Mouse (Mus musculus) ovary, postnatal 14 days (tissue): ENCODE results near the gene Sgip1.
A peak's percentile ranks its signal among the peaks of the same experiment; 100 is the strongest.

Experiments used
- DNase-seq: peaks from one replicate; pipeline ENCODE4 v3.0.0; 2022; ENCODE audit warnings: low spot score

Gene Sgip1

DNA sequence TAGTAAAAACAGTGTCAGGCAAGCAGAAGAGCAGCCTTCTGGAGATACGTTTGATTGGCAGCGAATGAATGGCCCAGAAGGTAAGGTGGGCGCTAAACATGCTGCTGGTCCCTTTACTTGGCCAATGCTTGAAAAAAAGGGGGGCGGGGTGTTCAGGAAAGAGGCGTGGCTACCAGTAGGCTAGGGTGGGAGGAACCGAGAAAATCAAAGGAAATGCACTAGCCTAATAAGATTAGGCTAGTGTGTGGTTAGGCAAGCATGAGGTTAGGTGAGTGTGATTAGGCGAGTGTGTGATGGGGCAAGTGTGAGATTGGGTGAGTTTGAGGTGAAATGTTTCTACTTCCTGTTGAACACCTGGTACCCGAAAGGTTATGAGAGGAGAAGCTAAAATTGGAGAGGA, at the start of gene Sgip1:
TSS of gene Sgip1 (plus strand) at position 11 of the 400 bp plus-strand sequence.
- DNase-seq: no peak

DNA sequence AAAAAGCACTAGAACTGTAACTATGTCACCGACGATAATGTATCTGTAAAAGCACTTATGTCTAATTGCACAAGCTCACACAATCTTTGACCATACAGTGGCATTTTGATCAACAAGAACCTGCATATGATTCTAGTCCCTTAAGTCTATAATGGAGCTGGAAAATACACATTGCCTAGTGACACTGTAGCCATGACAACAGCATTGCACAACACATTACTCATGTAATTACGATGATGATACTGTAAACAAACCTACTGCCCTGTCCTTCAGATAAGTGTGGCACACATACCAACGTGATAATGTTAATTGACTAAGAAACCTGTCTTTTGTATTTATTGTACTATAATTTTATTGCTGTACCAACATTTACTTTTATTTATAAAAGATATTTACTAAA, 49.7 kb upstream of the Sgip1 start:
- DNase-seq: no peak

DNA sequence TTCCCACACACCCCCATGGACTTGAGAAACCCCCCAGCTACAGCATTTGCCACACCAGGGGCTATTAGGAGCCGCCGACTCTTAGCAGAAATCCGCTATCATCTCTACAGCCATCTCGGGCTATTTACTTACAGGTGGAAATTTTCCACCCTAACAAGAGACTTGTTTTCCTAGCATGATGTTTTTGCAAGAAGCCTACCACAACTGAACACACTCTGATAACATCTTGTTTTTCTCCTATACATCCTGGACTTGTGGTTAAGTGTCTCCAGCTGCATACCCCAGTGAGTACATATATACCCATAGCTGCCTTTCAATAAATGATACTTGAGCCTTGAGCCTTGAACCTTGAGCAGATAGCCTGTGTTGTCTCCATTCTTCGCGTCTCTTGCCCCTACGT, 43.1 kb upstream of the Sgip1 start:
- DNase-seq: no peak

DNA sequence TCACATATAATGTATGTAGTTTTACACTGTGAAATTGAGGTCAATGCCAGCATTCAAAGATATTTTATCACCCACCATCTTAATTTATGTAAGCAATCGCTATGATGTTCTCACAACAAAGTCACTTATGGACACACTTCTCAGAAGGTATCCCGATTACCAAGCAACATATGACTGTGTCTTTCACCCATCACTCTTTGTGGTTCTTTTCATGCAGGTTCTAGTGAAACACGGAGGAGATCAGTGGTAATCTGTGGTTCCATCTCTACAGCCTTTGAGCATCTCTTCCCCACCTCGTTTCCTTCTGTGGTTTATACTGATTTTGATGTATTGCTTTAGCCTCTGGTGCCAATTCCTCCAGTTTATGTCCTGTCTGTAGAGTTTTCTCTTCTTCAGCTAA, 29.4 kb upstream of the Sgip1 start:
- DNase-seq: no peak

DNA sequence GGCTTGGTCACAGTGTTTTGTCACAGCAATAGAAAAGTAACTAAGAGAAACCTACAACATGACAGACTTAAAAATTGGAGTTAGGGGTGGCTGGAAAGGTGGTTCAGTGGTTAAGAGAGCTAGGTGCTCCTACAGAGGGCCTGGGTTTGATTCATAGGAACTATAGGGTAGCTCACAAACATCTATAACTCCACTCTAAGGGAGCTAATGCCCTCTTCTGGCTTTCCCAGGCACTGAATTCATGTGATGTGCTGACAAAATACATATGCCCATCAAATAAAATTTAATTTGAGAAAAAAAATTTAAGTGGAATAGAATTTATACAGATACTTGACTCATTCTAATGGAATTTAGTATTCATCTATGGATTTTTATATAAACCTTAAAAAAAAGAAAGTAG, 25.6 kb upstream of the Sgip1 start:
- DNase-seq: no peak

DNA sequence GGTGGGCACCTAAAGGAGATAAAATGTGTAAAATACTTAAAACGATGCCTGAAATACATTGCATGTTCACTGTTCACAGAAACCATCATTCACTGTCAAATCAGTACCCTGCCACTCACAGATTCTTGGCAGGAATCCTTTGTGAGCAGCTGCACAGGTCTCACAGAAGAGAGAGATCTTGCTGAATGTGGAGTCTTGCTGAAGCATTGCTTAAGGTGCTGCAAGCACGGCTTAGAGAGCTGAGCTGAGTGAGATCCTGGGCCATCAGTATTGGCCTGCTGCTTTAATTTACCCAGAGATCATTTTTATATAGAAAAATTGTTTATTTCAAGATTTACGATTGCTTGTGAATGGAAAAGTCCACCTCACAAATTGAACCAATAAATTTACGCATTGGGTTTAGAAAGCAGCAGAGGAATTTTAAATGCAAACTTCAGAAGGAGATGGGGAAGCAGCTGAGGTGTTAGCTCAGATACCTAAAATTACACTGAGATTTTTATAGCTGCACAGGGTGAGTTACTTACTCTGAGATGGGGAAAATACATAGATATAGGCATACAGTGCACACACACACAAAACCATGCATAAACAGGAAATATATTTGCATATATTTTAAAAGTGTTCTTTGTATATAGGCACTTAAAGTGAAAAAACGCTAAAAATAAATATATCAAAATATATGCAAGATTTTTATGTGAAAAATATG, 23.8 kb upstream of the Sgip1 start:
- no peak for DNase-seq

DNA sequence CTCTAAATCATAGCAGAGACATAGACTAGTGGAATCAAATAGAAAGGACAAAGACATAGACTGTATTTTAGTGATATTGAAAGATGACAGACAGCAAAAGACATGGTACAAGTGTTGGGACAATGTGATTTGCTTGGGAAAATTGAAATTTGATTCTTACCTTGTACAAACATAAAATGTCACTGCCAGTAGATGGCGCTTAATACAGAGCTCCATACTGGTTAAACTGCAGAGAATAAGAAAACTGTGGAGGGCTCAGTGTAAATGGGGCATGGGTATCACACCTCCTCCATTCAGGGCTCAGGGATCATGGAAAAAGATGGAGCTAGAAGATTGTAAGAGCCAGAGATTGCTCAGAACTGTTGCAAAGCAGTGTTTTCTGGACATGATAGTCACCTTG, 21.6 kb upstream of the Sgip1 start:
- peak; percentile 2 for DNase-seq

DNA sequence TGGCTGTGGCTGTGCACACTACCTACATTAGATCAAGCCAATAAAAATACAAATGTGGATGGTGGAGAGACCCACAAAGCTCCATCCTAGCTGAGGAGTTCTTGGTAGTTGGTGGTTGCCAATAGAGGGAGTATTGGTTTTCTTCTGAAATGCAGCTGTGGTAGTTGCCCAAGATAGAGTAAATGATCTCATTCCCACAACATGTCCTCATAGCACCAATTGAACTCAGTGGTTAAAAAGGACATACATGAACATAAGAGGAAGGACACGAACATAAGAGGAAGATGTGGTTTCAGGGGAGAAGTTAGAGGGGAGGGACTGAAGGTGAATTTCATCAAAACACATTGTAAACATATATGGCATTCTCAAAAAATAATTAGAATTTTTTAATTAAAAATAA, 21.1 kb upstream of the Sgip1 start:
- DNase-seq: no peak

DNA sequence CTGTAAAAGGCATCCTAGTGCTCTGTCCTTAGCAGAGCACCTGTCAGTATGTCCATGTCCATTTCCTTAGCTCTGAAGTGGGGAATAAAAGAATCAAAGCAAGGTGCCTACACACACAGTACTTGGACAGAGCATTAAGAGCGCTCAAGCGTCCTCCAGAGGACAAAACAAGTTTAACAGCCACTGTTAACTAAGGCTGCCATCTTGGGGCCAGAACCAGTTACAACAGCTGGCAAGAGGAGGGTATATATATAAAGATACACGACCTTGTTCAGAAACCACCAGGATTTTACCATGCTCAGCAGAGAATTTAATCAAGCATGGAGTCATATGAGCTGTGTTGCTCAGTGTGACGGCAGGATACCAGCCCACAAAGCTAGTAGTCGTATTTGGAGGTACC, 16.7 kb upstream of the Sgip1 start:
- no peak for DNase-seq

DNA sequence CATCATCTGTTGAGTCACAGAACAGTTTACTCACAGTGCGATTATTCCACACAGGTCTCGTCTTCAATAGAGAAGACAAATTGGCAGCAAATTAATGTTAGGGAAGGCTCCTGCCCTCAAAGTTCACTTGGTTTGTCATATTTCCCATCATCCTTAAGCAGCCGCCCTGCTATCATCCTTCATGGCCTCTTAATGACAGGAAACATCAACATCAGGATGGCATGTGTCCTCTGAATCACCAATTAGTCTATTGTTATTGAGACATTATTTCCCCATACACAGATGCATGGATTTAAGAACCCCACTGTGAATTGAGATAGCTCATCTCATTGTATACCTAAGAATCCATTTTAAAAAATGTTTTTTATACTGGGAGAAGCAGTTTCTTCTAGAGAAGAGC, 10.1 kb upstream of the Sgip1 start:
- DNase-seq: no peak

DNA sequence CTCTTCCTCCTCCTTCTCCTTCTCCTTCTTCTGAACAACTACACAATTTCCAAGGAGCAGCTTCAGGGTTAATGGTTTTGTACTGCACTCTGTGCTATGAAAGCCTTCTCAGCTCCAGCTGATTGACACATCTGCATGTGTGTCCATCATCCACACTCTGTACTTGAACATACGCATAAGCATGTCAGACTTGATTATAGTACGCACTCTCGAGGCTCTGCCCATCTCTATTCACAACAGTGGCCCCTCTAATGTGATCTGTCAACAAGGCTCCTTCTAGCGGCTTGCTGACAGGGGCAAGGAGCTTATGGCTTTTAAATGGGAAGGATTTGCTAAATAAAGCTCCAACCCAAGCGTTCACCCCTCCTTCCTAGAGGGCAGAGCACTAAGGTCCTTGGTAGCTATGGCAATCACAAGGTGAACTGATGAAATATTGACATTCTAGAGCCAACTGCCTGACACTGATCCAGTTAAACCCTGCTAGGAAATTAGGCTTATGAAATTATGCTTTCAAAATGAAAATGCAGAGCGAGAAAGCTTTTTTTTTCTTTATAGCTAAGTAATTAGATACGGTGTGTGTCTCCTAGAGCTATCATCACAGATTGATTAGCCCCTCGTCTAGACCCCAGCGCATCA, 7.0 kb upstream of the Sgip1 start:
- no peak for DNase-seq

DNA sequence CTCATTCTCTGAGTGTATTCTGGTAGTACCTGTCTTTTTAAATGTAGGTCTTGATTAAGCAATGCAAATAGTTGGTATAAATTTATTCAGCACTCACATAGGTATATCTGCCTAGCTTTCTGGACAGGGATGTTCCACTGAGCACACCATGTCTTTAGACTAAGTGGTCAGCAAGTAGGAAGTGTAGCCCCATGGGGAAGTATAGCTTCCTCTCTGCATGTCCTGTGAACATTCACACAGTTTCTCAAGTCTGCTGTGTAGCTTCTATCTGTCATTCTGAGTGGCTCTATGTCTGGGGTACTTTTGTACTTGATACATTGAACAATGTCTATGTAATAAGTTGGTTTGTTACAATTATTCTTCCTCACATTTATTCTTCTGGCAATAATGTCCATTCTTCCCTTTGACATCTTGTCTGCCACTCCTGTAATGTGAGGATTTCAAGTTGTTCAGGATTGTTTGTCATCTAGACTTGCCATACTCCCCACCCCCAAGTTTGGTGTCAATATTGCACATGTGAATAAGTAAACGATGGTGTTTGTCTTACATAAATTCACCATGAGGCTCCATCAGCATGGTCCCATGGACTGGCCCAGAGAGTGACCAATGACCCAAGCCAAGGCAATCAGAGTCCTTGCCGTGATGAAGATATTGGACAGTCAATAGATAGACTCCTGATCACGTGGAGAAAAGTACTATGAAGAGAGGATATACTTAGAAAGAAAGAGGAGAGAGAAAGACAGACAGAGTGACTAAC, 12.4 kb downstream of the Sgip1 start:
- DNase-seq: no peak

DNA sequence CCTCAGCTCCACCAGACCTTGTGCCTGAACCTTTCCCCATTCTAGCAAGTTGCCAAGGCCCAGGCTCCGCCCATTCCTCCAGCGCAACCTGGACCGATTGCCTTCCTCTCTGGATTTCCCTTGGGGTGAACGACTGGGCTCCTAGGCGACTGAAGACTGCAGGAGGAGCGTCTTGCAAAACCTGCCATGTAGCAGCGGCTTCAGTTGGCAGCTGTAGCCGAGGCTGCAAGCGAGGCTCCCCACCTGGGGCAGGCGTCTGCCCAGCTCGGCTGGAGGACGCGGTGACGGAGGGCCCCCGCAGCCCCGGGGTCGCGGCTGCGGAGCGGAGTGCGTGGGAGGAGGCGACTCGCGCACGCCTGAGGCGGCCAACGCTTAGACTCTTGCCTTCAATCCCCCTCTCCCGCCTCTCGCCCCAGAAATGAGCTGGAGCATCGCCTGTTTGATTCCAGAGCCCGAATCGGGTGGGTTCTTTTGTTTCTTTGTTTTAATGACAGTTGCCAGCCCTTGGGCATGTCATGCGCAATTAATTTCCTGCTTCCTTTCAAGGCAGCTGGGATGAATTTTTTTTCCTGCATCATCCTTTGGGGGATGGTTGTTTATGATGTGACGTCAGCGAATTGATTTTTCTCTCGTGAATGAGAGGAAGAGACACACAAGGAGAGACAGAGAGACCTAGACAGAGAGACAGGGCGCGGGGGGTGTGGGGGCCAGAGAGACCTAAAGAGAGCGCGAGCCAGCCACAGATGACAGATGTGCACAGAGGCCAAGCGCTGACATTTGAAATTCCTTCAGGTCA, 18.2 kb downstream of the Sgip1 start:
- DNase-seq: no peak

DNA sequence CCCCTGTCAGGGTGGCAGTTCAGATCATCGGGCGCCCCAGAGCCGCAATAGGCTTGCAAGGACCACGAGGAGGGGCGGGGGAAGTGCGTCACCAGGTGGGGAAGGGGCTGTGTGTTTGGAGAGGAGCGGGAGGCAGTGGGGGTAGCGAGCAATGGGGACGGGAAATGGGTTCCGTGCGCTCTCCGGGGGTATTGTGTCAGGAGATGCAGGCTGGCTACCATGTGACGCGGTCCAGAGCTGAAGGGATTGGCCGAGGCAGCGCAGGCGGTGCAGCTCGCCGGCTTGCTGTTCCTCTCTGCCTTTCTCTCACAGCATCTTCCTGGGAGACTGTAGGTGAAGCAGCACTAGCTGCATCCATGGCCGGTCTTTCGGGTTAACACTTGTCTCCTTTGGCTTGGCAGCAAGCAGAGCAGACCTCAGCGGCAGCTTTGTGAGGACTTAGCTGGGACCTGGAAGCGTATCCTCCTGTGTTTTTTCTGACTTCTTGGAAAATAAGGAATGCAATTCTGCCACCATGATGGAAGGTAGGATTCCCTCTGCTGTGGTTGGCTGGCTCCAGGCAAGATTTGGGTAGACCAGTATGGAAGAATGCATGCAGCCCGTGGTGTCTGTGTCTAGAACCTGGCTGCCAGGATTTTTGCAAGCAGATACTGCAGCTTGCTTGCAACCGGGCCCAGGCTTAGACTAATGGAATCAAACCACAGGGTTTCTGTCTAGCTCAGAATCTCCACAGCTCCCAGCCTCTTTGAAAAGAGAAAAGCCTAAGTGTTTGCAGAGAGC, 19.1 kb downstream of the Sgip1 start:
- peak; percentile 5 for DNase-seq

DNA sequence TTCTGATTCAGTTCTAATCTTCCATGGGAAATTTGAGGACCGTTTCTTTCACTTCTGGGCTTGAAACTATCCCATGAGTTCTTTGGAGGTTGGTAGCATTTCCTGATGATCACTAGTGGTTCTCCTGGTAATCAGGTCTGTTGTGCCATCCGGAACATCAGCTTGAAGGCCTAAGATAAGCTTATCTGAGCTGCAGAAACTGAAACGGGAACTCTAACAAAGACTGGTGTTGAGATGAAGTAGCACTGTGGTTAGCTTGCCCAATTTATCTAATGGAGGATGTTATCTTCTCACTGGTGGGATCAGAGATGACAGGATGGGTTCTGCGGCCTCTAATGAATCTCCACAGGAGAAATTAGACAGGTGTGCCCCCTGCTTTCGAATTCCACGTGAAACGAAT, 21.0 kb downstream of the Sgip1 start:
- DNase-seq: no peak

DNA sequence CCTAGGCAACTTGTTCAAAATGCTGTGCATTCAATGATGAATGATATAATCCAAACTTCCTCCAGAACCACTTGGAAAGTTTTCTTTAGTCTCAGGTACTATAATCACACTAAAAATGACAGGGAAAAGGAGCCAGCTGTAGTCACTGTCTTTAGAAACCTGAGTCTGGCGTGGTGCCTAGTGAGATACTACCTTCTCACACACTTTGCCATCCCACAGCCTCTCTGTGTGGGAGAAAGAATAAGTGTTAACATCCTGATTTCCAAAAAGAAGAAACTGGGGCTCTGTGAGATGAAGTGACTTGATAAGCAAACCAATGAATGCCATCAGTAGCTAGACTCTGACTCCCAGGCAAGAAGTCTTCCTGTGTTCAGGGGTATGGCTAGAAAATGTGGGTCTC, 28.0 kb downstream of the Sgip1 start:
- DNase-seq: no peak

DNA sequence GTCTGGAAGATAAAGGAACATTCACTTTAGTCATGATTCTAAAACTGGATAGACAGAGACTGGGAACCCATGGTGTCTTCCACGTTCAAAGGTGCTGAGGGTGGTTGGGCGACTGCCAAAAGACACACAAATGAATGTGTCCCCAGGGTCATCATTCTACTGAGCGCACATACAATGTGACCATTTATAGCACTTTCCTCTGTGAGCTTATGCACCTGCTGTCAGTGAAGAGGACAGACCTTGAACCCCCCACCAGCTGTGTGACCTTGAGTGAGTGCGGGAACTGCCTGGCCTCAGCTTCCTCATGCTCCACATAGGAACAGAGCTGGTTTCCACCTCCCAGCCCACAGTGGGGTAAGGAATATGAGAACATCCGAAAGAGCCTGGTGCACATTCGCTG, 28.8 kb downstream of the Sgip1 start:
- no peak for DNase-seq

DNA sequence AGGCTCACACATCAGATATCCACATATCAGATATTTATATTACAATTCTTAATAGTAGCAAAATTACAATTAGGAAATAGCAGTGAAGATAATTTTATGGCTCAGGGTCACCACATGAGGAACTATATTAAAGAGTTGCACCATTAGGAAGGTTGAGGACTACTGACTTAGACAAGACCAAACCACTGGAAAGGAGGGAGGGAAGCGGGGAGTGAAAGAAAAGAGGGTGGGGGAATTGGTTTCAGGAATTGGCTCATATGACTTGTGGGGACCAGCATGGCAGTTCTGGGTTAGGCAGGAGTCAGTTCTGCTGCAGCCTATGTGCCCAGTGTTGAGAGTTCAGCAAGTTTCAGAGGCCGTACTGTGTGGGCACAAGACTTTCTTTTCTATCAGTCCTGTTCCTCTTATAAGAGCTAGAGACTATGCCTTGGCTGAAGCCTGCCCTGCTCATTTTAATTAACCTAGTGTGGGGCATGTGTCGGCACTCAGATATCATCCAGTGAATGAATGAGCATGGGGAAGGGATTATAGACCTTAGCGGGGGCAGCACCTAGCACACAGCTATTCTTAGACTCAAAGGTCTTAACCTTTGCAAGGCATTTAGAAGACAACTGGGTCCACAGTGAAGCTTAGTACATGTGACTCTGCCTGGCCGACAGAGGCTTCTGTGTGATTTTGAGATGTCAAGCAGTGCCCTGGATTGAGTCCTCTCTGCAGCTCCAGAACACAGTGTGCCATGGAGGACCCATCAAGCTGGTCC, 30.7 kb downstream of the Sgip1 start:
- DNase-seq: no peak

DNA sequence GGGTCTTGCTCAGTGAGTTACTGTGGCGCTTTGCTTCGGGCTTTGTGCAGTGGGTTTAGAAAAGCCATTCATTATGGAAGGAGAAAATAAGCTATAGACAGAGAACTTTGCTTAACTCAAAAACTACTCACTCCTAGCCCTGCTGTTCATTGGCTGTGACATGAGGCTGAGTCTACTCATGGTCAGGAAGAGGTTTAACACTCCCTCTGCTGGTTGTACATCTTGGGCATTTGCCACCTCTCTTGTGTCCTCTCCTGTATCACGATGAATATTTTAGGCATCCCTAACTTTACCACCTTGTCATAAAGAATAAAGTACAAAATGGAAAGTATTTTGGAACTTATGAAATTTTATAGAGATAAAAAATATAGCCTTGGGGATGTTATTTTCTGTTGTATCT, 32.1 kb downstream of the Sgip1 start:
- DNase-seq: no peak

DNA sequence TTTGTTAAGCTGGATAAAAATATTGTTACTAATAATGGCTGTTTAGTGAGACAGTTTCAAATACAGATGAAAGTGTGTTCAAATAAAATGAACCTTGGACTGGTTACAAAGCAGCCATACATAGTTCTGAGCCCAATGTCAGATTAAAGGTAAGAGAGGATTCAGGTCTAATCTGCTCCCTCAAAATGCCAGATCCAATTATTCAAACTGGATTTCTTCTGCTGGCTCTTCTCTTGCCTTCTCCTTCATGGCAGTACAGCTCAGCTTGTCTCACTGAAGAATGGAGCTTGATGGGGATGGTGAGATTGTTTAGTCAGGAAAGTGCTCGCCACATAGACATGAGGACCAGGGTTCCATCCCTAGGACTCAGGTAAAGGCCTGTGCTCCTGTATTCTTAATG, 32.7 kb downstream of the Sgip1 start:
- DNase-seq: no peak

DNA sequence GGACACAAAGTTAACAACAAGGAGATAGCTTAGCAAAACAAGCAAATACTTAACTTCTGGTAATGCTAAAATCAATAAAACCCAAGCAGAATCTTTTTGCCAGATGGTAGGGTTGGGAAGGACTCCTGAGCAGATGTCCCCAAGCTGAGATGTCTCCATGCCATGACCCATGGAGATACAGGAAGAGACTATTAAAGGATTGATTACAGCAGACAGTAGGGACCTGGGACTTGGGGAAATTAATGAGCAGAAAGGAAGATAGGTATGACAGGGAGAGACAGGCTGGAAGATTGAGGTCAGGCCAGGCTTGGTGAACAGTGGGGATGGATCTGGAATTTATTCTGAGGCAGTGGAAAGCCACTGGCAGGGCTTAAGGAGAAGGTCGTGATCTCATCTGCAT, 33.5 kb downstream of the Sgip1 start:
- DNase-seq: no peak
